Mouse (Mus musculus) erythroblast, adult 5-6 weeks (primary cell): ENCODE results near the gene Etv6. TPM values are rescaled to one million over a fixed set of nuclear protein-coding genes. Genes with fewer than 3 reads are reported as not detected.

Experiments
- ATAC-seq: replicated peaks from 2 replicates; pipeline ENCODE4 v1.8.0; 2016; ENCODE audit warnings: moderate number of reproducible peaks, mild to moderate bottlenecking, moderate TSS enrichment, inconsistent platforms; ENCODE audit not compliant: poor library complexity, low FRiP score, severe bottlenecking
- total RNA-seq, 2 experiments: library from RNA; stranded (forward) in 1 of 2; stranded (reverse) in 1 of 2; fragments of 150-400 nt in 1 of 2; fragments of 200-764, 138-1000 nt in 1 of 2; gene quantifications; 2 replicates each; pipeline versions ENCODE4 v1.2.3 to v1.2.4; 2015 to 2017; ENCODE audit warnings: low replicate concordance in 2 of 2

Etv6 gene
- total RNA-seq, 2 experiments from 2014 or later = 11.1 to 16.7 TPM

- ATAC-seq = no peak
Observed at GRCm38 (mm10) chr6:134155900-134156623, 120.6 kb downstream of the Etv6 start.

GRCm38 (mm10) chr6:134157533-134158115 lies 122.1 kb downstream of the Etv6 start:
- no peak for ATAC-seq

- no peak for ATAC-seq
Observed at GRCm38 (mm10) chr6:134158201-134158600, 122.7 kb downstream of the Etv6 start.

GRCm38 (mm10) chr6:134159672-134160071 lies 124.2 kb downstream of the Etv6 start:
- ATAC-seq = no peak

- no peak for ATAC-seq
Observed at GRCm38 (mm10) chr6:134161040-134161439, 125.5 kb downstream of the Etv6 start.

GRCm38 (mm10) chr6:134163346-134163745 lies 127.8 kb downstream of the Etv6 start:
- ATAC-seq = no peak

- ATAC-seq = no peak
Observed at GRCm38 (mm10) chr6:134164356-134164755, 128.9 kb downstream of the Etv6 start.

- no peak for ATAC-seq
Observed at GRCm38 (mm10) chr6:134165012-134165411, 129.5 kb downstream of the Etv6 start.

GRCm38 (mm10) chr6:134167963-134168362 lies 132.5 kb downstream of the Etv6 start:
- ATAC-seq = no peak

GRCm38 (mm10) chr6:134168799-134169198 lies 133.3 kb downstream of the Etv6 start:
- ATAC-seq = no peak

- no peak for ATAC-seq
Observed at GRCm38 (mm10) chr6:134171235-134171634, 135.7 kb downstream of the Etv6 start.

- ATAC-seq = no peak
Observed at GRCm38 (mm10) chr6:134171906-134172728, 136.6 kb downstream of the Etv6 start.

GRCm38 (mm10) chr6:134173439-134173838 lies 137.9 kb downstream of the Etv6 start:
- ATAC-seq = no peak

GRCm38 (mm10) chr6:134175059-134175458 lies 139.6 kb downstream of the Etv6 start:
- ATAC-seq = no peak

GRCm38 (mm10) chr6:134177196-134177595 lies 141.7 kb downstream of the Etv6 start:
- no peak for ATAC-seq

GRCm38 (mm10) chr6:134182301-134182948 lies 146.9 kb downstream of the Etv6 start:
- ATAC-seq = no peak

- ATAC-seq = no peak
Observed at GRCm38 (mm10) chr6:134183592-134184342, 148.3 kb downstream of the Etv6 start.

- no peak for ATAC-seq
Observed at GRCm38 (mm10) chr6:134186286-134186903, 150.9 kb downstream of the Etv6 start.

- ATAC-seq = no peak
Observed at GRCm38 (mm10) chr6:134188719-134189118, 153.2 kb downstream of the Etv6 start.
